Mouse (Mus musculus) heart, embryonic 12.5 days (tissue): ENCODE data around the gene Vps8. TPM values are rescaled to one million over a fixed set of nuclear protein-coding genes. Genes with fewer than 3 reads are reported as not detected.

Experiments used
- ATAC-seq: fragments of 200-750 bp; cut with Nextera tagmentation; 2 replicates; pipeline ENCODE4 v1.8.0; 2017; ENCODE audit warnings: moderate TSS enrichment, moderate library complexity; ENCODE audit not compliant: insufficient number of reproducible peaks, low FRiP score
- H3K27ac ChIP-seq: fragments of 300-500 bp; sonication (generic); 2 replicates; pipeline ENCODE4 v1.5.1; 2016; ENCODE audit warnings: mild to moderate bottlenecking, moderate library complexity; ENCODE audit not compliant: poor library complexity, severe bottlenecking
- H3K27me3 ChIP-seq: fragments of 300-500 bp; sonication (generic); replicated peaks from 2 replicates; pipeline ENCODE4 v1.6.1; 2016; ENCODE audit warnings: mild to moderate bottlenecking, moderate library complexity
- H3K36me3 ChIP-seq: fragments of 300-500 bp; sonication (generic); 2 replicates; pipeline ENCODE4 v1.6.1; 2016; ENCODE audit warnings: mild to moderate bottlenecking, moderate library complexity
- H3K4me1 ChIP-seq: fragments of 300-500 bp; sonication (generic); replicated peaks from 2 replicates; pipeline ENCODE4 v1.6.1; 2016; ENCODE audit warnings: mild to moderate bottlenecking
- H3K4me2 ChIP-seq: fragments of 300-500 bp; sonication (generic); 2 replicates; pipeline ENCODE4 v1.6.1; 2016; ENCODE audit warnings: mild to moderate bottlenecking, moderate library complexity
- H3K4me3 ChIP-seq: fragments of 300-500 bp; sonication (generic); 2 replicates; pipeline ENCODE4 v1.5.1; 2016; ENCODE audit warnings: mild to moderate bottlenecking
- H3K9ac ChIP-seq: fragments of 300-500 bp; sonication (generic); 2 replicates; pipeline ENCODE4 v1.6.1; 2016; ENCODE audit warnings: mild to moderate bottlenecking, moderate library complexity
- H3K9me3 ChIP-seq: fragments of 300-500 bp; sonication (generic); replicated peaks from 2 replicates; pipeline ENCODE4 v1.6.1; 2016; ENCODE audit warnings: mild to moderate bottlenecking, moderate library complexity
- WGBS: fragments of 180-500 bp; shearing (Covaris S2); methylation state at CpG from one replicate; pipeline ENCODE4 v1.1.7; 2016; 5-methylcytosine and 5-hydroxymethylcytosine counted together
- polyA plus RNA-seq: library from polyadenylated mRNA; unstranded; fragments of >200 nt; fragmentation: Nextera tagmentation; extraction: Ambion mirVana; gene quantifications from 2 replicates; pipeline ENCODE4 v1.2.1, GENCODE M21; 2016

The Vps8 gene
- polyA plus RNA-seq, 1 experiment from 2014 or later = 29.2 TPM

DNA sequence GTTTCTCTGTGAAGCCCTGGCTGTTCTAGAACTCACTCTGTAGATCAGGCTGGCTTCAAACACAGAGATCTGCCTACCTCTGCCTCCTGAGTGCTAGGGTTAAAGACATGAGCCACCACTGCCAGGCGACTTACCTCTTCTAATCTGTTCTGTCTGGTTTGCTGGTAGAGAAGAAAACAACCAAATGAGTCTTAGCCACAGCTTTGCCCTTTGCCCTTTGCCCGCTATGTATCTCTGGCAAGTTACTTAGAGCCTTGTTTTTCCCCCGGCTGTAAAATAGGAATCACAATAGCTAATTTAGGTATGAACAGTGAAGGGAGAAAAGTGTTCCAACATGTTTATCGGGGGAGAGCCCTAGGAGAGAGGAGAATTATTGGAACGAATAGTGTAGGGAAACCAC, 18.3 kb upstream of the Vps8 start:
- Histone ChIP-seq H3K9me3 (no peaks in the 10 kb centered on the region), H3K4me1 (peaks cover 33% of the 10 kb centered on the region), H3K4me3 (no peak overlapping the region), H3K36me3 (no peaks in the 10 kb centered on the region), H3K27me3 (no peaks in the 10 kb centered on the region), H3K9ac (no peak overlapping the region), H3K27ac (no peak overlapping the region), H3K4me2 (no peak overlapping the region)
- 66% methylated on average over 5 of the region's 5 CpGs for whole genome bisulfite sequencing
- ATAC-seq = no peak

DNA sequence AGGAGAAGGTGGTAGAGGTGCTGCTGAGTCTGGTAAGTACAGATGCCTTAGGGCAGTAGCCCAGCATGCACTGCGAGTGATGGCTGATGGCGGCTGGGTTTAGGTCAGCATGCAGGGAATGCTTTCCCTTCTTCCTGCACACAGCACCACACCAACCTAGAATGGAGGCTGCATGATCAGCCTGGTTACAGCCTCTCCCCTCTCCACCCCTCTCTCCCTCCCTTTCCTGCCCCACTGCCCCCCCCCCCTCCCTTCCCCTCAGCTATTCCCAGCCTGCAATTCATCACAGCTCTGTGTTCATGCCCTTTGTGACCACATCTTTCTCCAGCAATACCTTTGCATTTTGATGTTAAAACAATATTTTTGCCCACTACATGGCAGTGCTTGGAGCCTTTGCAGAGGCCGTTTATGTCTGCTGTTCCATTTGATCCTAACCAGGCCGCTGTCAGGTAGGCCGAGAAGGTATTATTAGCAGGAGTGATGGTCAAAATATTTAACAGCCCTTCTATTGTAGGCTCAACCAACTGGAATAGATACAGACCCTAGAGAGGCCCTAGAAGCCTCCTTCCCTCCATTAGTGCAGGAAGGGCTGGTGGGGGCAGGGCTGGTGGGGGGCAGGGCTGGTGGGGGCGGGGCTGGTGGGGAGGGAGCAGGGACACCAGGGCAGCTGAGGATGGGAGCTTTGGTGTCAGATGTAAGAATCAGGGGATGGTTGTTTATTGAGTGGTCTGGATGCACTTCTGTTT, 17.5 kb upstream of the Vps8 start:
- Histone ChIP-seq H3K27me3 (no peaks in the 10 kb centered on the region), H3K36me3 (no peaks in the 10 kb centered on the region), H3K4me1 (peaks cover 33% of the 10 kb centered on the region), H3K4me2 (no peak overlapping the region), H3K9ac (no peak overlapping the region), H3K4me3 (no peak overlapping the region), H3K9me3 (no peaks in the 10 kb centered on the region), H3K27ac (peak overlapping the region; percentile 41)
- WGBS = 32% methylated on average over 6 of the region's 6 CpGs
- ATAC-seq = 0 out of 2 replicates have a peak, but pooled peaks have one; percentile 19

DNA sequence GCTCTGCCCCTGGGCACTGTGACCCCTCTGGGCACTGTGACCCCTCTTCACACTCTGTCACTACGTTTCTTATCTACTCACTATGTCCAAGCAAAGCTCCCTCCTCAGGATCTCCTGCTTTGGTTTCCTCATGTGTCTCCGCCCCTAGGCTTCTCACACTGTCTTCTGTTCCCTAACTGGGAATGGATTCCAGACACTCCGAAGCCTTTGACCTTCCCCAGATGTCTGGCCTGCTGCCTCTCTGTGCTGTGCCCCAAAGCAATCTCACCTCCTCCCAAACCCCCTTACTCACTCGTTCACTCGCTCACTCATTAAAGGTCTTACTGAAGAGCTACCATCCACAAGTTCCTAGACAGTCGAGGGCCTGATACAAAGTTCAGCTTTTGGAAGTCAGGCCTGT, 16.8 kb upstream of the Vps8 start:
- no peak for ATAC-seq
- Histone ChIP-seq H3K4me1 (peaks cover 32% of the 10 kb centered on the region), H3K9ac (no peak overlapping the region), H3K27ac (peak overlapping the region; percentile 41), H3K36me3 (no peaks in the 10 kb centered on the region), H3K9me3 (no peaks in the 10 kb centered on the region), H3K4me2 (no peak overlapping the region), H3K4me3 (no peak overlapping the region), H3K27me3 (no peaks in the 10 kb centered on the region)
- 26% methylated on average over 6 of the region's 6 CpGs for WGBS

DNA sequence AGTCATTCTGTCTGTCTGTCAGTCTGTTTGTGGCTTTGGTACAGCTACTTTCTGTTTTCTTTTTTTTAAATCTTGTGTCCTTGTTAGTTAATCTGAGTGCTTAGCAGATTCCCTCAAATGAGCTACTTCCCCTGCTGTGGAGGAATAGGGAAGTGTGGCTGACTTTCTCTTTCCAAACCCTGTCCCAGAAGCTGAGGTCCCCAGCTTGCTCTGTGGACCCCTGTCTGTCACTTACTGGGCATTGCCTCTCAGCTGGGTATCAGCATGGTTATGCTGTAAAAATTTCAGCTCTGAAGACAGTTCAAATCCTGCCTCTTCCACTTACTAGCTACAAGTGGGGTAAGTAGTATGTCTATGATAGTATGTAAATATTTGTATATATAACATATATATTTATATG, 11.1 kb upstream of the Vps8 start:
- Histone ChIP-seq H3K27ac (no peak overlapping the region), H3K36me3 (no peaks in the 10 kb centered on the region), H3K9me3 (no peaks in the 10 kb centered on the region), H3K4me1 (no peaks in the 10 kb centered on the region), H3K27me3 (0 out of 2 replicates have a peak, but pooled peaks cover 5% of the 10 kb centered on the region), H3K9ac (no peak overlapping the region), H3K4me2 (no peak overlapping the region), H3K4me3 (no peak overlapping the region)
- no peak for ATAC-seq

DNA sequence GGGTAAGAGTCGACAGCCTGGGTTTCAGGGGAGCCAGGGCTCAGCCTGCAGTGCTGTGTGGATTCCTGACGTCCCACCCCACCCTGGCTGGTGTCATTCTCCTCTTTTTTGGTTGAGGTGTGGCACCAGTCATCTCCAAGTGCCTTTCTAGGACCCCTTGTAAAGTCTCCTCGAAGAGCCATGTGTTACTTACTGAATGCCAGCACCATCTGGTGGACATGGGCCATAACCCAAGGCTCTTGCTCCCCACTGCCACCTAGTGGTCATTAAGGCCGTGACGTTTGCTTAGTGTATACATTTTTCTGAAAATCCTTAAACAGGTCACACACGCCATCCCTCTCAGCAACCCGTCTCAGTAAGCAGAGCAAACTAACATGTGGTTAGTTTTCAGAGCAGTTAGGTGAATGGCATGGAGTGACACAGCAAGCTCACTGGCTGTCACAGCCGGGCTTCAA, 10.3 kb upstream of the Vps8 start:
- H3K9me3 ChIP-seq = no peaks in the 10 kb centered on the region
- 15% methylated on average over 8 of the region's 8 CpGs for WGBS
- peak; percentile 22; the same call in 1 of the 2 replicates for ATAC-seq

DNA sequence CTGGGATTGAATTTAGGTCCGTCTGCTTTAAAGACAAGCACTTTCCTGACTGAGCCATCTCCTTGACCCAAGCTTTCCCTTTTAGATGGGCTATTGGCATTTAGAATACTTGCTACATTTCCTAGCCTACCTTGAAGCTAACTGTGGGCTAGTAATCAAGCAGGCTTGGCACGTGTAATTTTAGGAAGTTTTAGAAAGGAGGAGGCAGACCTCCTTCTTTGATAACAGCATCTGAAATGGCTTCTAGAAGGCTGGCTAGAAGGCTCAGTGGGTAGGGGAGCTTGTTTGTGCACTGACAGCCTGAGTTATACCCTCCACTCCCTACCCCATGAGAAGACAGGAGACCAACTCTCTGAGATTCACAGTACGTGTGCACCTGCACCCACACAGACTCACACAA, 9.1 kb upstream of the Vps8 start:
- H3K36me3 ChIP-seq = no peaks in the 10 kb centered on the region
- H3K9me3 ChIP-seq = no peaks in the 10 kb centered on the region
- 0 out of 2 replicates have a peak, but pooled peaks cover 3% of the 10 kb centered on the region for H3K4me1 ChIP-seq
- 0 out of 2 replicates have a peak, but pooled peaks cover 5% of the 10 kb centered on the region for H3K27me3 ChIP-seq
- no peak overlapping the region for H3K9ac ChIP-seq
- H3K4me3 ChIP-seq = no peak overlapping the region
- WGBS = 59% methylated on average over 3 of the region's 3 CpGs
- H3K4me2 ChIP-seq = no peak overlapping the region
- ATAC-seq = no peak
- H3K27ac ChIP-seq = no peak overlapping the region

More for the DNA sequence above, 10.3 kb upstream of the Vps8 start:
- Histone ChIP-seq H3K4me3 (no peak overlapping the region), H3K9ac (no peak overlapping the region), H3K36me3 (no peaks in the 10 kb centered on the region), H3K27me3 (0 out of 2 replicates have a peak, but pooled peaks cover 5% of the 10 kb centered on the region), H3K27ac (no peak overlapping the region), H3K4me2 (no peak overlapping the region), H3K4me1 (0 out of 2 replicates have a peak, but pooled peaks cover 3% of the 10 kb centered on the region)

DNA sequence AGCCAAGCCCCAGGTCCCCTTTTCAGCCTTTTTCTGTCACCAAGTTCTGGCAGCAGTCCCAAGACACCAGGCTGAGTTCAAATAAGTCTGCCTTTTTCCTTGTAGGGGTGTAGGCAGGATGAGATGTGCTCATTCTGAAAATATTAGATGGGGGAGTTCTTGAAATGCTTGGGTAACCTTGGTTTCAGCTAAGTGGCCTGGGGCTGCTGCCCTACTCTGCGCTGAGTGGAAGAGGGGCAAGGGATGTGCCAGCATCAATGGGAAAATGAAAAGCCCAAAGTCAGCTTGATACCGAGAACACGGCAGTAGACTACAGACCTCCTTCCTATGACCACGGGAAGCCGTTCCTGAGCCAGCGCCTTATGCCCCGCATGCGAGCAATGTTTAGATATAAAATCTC, 7.8 kb upstream of the Vps8 start:
- H3K4me2 ChIP-seq = no peak overlapping the region
- 0 out of 2 replicates have a peak, but pooled peaks cover 5% of the 10 kb centered on the region for H3K27me3 ChIP-seq
- 0 out of 2 replicates have a peak, but pooled peaks cover 3% of the 10 kb centered on the region for H3K4me1 ChIP-seq
- H3K9me3 ChIP-seq = no peaks in the 10 kb centered on the region
- no peaks in the 10 kb centered on the region for H3K36me3 ChIP-seq
- no peak for ATAC-seq
- WGBS = 91% methylated on average over 8 of the region's 8 CpGs
- no peak overlapping the region for H3K4me3 ChIP-seq
- no peak overlapping the region for H3K27ac ChIP-seq
- H3K9ac ChIP-seq = no peak overlapping the region

DNA sequence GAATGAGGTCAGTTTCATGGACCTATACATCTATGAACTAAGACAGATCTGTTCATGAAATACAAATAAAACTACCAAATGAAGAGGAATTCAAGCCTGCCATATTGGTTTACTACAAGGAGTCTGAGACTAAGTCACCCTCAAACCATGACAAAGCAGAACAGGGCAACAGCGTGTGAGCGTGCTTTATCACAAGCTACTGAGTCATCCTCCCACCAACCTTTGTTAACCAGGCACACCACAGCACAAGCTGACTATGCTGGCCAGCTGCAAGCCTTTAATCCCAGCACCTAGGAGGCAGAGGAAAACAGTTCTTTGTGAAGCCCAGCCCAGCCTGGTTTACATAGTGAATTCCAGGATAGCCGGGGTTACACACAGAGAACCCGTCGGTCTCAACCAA, 4.9 kb upstream of the Vps8 start:
- Histone ChIP-seq H3K9me3 (no peaks in the 10 kb centered on the region), H3K4me2 (no peak overlapping the region), H3K9ac (no peak overlapping the region), H3K27ac (no peak overlapping the region), H3K36me3 (no peaks in the 10 kb centered on the region), H3K4me3 (no peak overlapping the region), H3K4me1 (peaks cover 12% of the 10 kb centered on the region; the same call in 1 of the 2 replicates), H3K27me3 (0 out of 2 replicates have a peak, but pooled peaks cover 5% of the 10 kb centered on the region)
- peak; percentile 82 for ATAC-seq
- WGBS = 53% methylated on average over 5 of the region's 5 CpGs

DNA sequence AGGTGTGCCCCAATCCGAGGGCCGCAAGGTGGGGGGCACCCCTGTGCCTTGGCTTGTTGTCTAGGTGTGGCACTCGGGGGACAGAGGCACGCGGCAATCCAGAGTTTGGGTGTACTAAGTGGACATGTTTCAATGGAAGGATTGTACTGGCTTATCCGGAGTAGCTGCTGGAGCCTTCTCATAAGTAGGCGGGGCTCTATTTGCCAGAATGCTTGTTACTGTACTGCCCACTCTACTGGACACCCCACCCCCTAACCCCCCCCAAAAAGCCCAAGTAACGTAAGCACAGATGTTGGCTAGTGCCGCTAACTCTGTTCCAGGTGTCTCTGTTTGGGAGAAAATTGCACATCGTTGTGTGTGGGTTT, 610 bp downstream of the Vps8 start:
- peak; percentile 72 for ATAC-seq
- 2% methylated on average over 10 of the region's 10 CpGs for WGBS

DNA sequence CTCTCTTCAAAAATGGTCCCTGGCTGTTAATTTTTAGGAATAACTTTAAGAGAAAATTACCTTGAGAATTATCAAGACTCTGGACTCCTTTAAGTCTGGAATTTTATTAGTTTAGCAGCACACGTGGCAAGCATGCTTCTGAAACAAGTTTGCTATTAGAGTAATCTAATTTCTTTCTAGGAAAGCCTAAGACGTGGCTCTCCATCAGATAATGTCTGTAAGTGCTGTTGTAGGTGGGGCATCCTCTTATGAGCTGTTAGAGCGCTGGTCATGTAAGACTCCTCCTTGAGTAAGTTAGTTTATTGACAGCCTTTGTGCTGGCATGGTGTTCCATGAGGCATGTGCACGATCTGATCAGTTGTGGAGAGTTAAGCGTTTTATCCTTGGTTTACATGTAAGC, 5.2 kb downstream of the Vps8 start:
- Histone ChIP-seq H3K9ac (no peak overlapping the region), H3K27ac (no peak overlapping the region), H3K4me2 (no peak overlapping the region), H3K9me3 (peaks cover 5% of the 10 kb centered on the region), H3K4me1 (peaks cover 3% of the 10 kb centered on the region; the same call in 1 of the 2 replicates), H3K36me3 (peaks cover 8% of the 10 kb centered on the region; the same call in 1 of the 2 replicates), H3K27me3 (no peaks in the 10 kb centered on the region), H3K4me3 (no peak overlapping the region)
- WGBS = 74% methylated on average over 5 of the region's 5 CpGs
- no peak for ATAC-seq

More for the DNA sequence above, 610 bp downstream of the Vps8 start:
- H3K4me2 ChIP-seq = peak overlapping the region; percentile 83
- H3K27ac ChIP-seq = peak overlapping the region; percentile 76
- H3K4me1 ChIP-seq = peaks cover 12% of the 10 kb centered on the region; the same call in 1 of the 2 replicates
- 0 out of 2 replicates have a peak, but pooled peaks cover 2% of the 10 kb centered on the region for H3K36me3 ChIP-seq
- no peaks in the 10 kb centered on the region for H3K9me3 ChIP-seq
- H3K4me3 ChIP-seq = peak overlapping the region; percentile 69
- H3K9ac ChIP-seq = peak overlapping the region; percentile 86
- H3K27me3 ChIP-seq = no peaks in the 10 kb centered on the region

DNA sequence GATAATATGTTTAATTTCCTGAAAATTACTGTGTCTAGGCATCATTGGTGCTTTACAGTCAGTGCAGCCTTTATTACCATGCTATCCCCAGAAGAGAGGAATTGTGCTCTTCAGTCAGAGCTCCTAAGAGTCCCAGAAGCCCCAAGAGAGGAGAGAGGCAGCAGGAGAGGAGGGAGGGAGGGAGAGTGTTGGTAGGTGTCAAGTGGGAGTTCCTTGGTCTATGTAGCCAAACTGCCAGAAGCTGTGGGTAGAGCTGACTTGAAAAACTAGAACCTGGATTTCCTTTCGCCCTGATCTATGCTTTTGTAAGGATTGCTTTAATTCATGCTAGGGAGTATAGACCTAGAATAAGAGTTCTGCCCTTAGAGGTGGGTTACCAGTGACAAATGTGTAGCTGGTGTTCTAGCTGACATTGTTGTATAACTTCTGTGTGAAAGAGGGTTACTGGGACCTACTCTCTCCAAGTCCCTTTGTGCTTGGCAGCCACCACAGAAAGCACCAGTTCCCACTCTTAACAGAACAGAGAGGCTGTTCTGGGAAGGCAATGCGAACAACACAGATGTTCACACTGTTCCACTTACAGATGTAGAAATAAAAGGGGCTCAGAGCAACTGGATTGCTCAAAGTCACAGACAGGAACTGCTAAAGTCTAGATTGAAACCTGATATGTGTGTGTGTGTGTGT, 7.6 kb downstream of the Vps8 start:
- H3K9ac ChIP-seq = no peak overlapping the region
- no peak overlapping the region for H3K27ac ChIP-seq
- H3K9me3 ChIP-seq = peaks cover 5% of the 10 kb centered on the region
- WGBS = 86% methylated on average over 2 of the region's 2 CpGs
- peaks cover 11% of the 10 kb centered on the region; the same call in 1 of the 2 replicates for H3K36me3 ChIP-seq
- no peak for ATAC-seq
- no peaks in the 10 kb centered on the region for H3K27me3 ChIP-seq
- H3K4me3 ChIP-seq = no peak overlapping the region
- no peaks in the 10 kb centered on the region for H3K4me1 ChIP-seq
- no peak overlapping the region for H3K4me2 ChIP-seq
